Mouse (Mus musculus) ES-E14 (cell line): ENCODE data around the gene Gm21970.

ENCODE experiments used
- HCFC1 ChIP-seq: IDR thresholded peaks from 2 replicates; pipeline ENCODE4 v1.6.1; 2012; ENCODE audit warnings: low read length, inconsistent platforms, borderline replicate concordance; ENCODE audit not compliant: insufficient read depth
- MAFK ChIP-seq: IDR thresholded peaks from 2 replicates; pipeline ENCODE4 v1.6.1; 2014; ENCODE audit warnings: mild to moderate bottlenecking, low read depth, low read length, inconsistent platforms; ENCODE audit not compliant: insufficient read depth
- ZC3H11A ChIP-seq: IDR thresholded peaks from 2 replicates; pipeline ENCODE4 v1.6.1; 2012; ENCODE audit warnings: low read depth, mild to moderate bottlenecking, inconsistent platforms, low read length, borderline replicate concordance
- ZNF384 ChIP-seq: IDR thresholded peaks from 2 replicates; pipeline ENCODE4 v1.6.1; 2012; ENCODE audit warnings: low read depth, low read length, inconsistent platforms

- TF ChIP-seq ZC3H11A (no peak), ZNF384 (no peak), MAFK (no peak), HCFC1 (no peak)
These were observed 35.1 kb downstream of the Gm21970 start for GRCm38 (mm10) chr16:91426586-91426985.
